Mouse (Mus musculus) E14TG2a.4 (cell line): ENCODE results near the gene Fancm.

ENCODE experiments used
- H3K27me3 ChIP-seq: 2 replicates; pipeline ENCODE4 v1.6.1; 2014; ENCODE audit warnings: low read length, control low read depth; ENCODE audit not compliant: insufficient read depth
- H3K36me3 ChIP-seq: 2 replicates; pipeline ENCODE4 v1.6.1; 2014; ENCODE audit warnings: low read length, control low read depth; ENCODE audit not compliant: insufficient read depth
- H3K4me1 ChIP-seq: replicated peaks from 2 replicates; pipeline ENCODE4 v1.6.1; 2014; ENCODE audit warnings: low read depth, low read length, control low read depth
- H3K4me3 ChIP-seq: replicated peaks from 2 replicates; pipeline ENCODE4 v1.5.1; 2014; ENCODE audit warnings: mild to moderate bottlenecking, low read length
- H3K9me3 ChIP-seq: 2 replicates; pipeline ENCODE4 v1.6.1; 2014; ENCODE audit warnings: low read length, control low read depth
- CTCF ChIP-seq: conservative IDR thresholded peaks from 2 replicates; pipeline ENCODE4 v1.5.1; 2014; ENCODE audit warnings: low read length
- NANOG ChIP-seq: IDR thresholded peaks from 2 replicates; pipeline ENCODE4 v1.6.1; 2014; ENCODE audit warnings: borderline replicate concordance, low read length, mixed read lengths
- POU5F1 ChIP-seq: IDR thresholded peaks from 2 replicates; pipeline ENCODE4 v1.6.1; 2014; ENCODE audit warnings: low read length, borderline replicate concordance

Gene Fancm

GRCm38 (mm10) chr12:65065241-65065640, 10.2 kb upstream of the Fancm start:
- Histone ChIP-seq H3K36me3 (peaks cover 94% of the 10 kb centered on the region), H3K27me3 (no peaks in the 10 kb centered on the region), H3K4me3 (no peak overlapping the region), H3K4me1 (peaks cover 23% of the 10 kb centered on the region), H3K9me3 (no peaks in the 10 kb centered on the region)
- TF ChIP-seq NANOG, result no peak
- no peak for TF ChIP-seq CTCF
- TF ChIP-seq POU5F1, result no peak

DNA sequence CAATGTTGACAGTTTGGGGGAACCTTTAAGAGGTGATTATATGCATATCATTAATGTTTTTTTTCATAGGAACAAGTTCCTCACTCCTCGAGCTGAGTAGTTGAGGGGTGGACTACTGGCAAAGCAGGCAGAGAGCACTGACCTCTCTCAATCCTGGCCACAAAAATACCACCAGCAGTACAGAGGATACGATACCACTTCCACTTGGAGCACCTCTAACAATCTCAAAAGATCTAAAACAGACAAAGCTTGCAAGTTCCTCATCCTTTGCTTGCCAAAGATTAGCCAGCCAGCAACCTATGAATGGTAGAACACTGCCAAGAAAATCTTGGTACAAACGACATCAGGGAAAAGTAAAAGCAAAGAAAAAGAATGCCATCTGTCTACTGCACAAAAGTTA, 9.2 kb upstream of the Fancm start:
- H3K36me3 ChIP-seq, result peaks cover 94% of the 10 kb centered on the region
- H3K4me3 ChIP-seq, result no peak overlapping the region
- no peaks in the 10 kb centered on the region for H3K27me3 ChIP-seq
- H3K9me3 ChIP-seq, result no peaks in the 10 kb centered on the region
- TF ChIP-seq CTCF (no peak), NANOG (no peak), POU5F1 (no peak)
- H3K4me1 ChIP-seq, result peaks cover 27% of the 10 kb centered on the region

- peaks cover 86% of the 10 kb centered on the region for H3K36me3 ChIP-seq
- no peak for TF ChIP-seq CTCF
- no peak for TF ChIP-seq POU5F1
- TF ChIP-seq NANOG, result no peak
- H3K4me3 ChIP-seq, result no peak overlapping the region
- H3K4me1 ChIP-seq, result peaks cover 40% of the 10 kb centered on the region
- no peaks in the 10 kb centered on the region for H3K9me3 ChIP-seq
- no peaks in the 10 kb centered on the region for H3K27me3 ChIP-seq
These were observed 7.0 kb upstream of the Fancm start for GRCm38 (mm10) chr12:65068409-65068808.

GRCm38 (mm10) chr12:65072911-65073610, 2.3 kb upstream of the Fancm start:
- peak overlapping the region; percentile 97 for H3K4me3 ChIP-seq
- H3K9me3 ChIP-seq, result no peaks in the 10 kb centered on the region
- H3K27me3 ChIP-seq, result no peaks in the 10 kb centered on the region
- TF ChIP-seq CTCF (no peak), NANOG (no peak), POU5F1 (no peak)
- H3K36me3 ChIP-seq, result peaks cover 55% of the 10 kb centered on the region
- H3K4me1 ChIP-seq, result peaks cover 59% of the 10 kb centered on the region

DNA sequence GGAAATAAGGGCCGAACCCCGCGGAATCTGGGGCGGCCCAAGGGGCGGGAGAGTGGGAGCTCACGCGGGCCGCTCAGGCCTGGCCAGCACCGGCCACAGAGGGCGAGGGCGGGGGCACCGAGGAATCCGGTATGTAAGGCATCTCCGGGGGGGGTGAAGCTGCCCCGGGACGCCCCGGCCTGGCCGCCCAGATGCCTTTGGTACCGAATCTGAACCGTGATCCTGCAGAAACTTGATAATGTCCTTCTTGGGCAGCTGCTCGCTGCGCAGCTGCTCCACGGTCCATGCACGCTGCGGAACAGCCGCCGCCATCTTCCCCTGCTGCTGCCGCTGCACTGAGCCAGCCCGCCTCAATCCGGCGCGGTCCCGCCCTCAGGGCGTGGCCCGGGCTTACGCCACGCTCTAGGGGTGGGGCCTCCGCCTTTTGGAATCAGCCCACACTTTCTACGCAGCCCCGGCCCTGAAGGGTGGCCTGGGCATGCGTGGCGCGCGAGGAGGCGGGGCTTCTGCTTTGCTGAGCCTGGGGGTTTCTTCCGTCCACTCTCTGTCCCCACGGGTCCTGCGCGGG, 1.7 kb upstream of the Fancm start, which contains the start of gene Fkbp3:
Gene Fkbp3, minus strand, starts transcription at position 397 of the 568 bp plus-strand sequence.
- no peaks in the 10 kb centered on the region for H3K27me3 ChIP-seq
- no peaks in the 10 kb centered on the region for H3K9me3 ChIP-seq
- TF ChIP-seq NANOG (no peak), POU5F1 (no peak), CTCF (no peak)
- H3K4me3 ChIP-seq, result peak within 1 kb of the TSS; percentile 97
- H3K4me1 ChIP-seq, result peaks cover 63% of the 10 kb centered on the region
- peaks cover 55% of the 10 kb centered on the region for H3K36me3 ChIP-seq

GRCm38 (mm10) chr12:65074651-65075050, 752 bp upstream of the Fancm start:
- H3K4me1 ChIP-seq, result peaks cover 60% of the 10 kb centered on the region
- H3K27me3 ChIP-seq, result no peaks in the 10 kb centered on the region
- H3K36me3 ChIP-seq, result peaks cover 52% of the 10 kb centered on the region
- no peak for TF ChIP-seq NANOG
- no peak for TF ChIP-seq CTCF
- TF ChIP-seq POU5F1, result no peak
- peak overlapping the region; percentile 97 for H3K4me3 ChIP-seq
- H3K9me3 ChIP-seq, result no peaks in the 10 kb centered on the region

DNA sequence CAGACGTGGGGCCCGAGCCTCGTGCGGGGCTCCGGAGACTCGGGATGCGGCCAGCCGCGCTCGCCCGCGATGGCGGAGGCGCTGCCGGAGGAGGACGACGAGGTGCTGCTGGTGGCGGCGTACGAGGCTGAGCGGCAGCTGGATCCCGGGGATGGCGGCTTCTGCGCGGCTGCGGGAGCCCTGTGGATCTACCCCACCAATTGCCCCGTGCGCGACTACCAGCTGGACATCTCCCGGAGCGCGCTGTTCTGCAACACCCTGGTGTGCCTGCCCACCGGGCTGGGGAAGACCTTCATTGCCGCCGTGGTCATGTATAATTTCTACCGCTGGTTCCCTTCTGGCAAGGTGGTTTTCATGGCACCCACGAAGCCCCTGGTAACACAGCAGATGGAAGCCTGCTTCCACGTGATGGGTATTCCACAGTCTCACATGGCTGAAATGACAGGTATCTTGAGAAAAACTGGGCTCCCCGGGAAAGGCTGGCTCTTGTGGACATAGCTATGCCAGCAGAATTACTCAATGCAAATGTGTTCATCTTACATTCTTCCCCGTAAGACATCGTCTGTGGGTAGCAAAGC, 419 bp downstream of the Fancm start:
- peaks cover 52% of the 10 kb centered on the region for H3K36me3 ChIP-seq
- H3K4me1 ChIP-seq, result peaks cover 51% of the 10 kb centered on the region
- H3K9me3 ChIP-seq, result no peaks in the 10 kb centered on the region
- H3K4me3 ChIP-seq, result peak overlapping the region; percentile 97
- H3K27me3 ChIP-seq, result no peaks in the 10 kb centered on the region
- TF ChIP-seq CTCF (no peak), POU5F1 (no peak), NANOG (no peak)

DNA sequence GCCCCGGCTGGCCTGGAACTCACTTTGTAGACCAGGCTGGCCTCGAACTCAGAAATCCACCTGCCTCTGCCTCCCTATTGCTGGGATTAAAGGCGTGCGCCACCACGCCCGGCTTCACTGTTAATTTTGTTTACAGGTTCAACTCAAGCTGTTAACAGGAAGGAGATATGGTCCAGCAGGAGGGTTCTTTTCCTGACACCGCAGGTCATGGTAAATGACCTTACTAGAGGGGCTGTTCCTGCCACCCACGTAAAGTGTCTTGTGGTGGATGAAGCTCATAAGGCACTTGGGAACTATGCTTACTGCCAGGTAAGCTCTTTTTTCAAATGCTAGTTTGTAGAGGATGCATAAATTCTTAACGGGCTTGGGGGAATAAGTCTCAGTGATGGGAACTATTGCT, 1.5 kb downstream of the Fancm start:
- TF ChIP-seq NANOG, result no peak
- no peak for TF ChIP-seq POU5F1
- TF ChIP-seq CTCF, result no peak
- Histone ChIP-seq H3K27me3 (no peaks in the 10 kb centered on the region), H3K4me3 (peak overlapping the region; percentile 97), H3K36me3 (peaks cover 50% of the 10 kb centered on the region), H3K9me3 (no peaks in the 10 kb centered on the region), H3K4me1 (peaks cover 45% of the 10 kb centered on the region)
